12 mouse cellular contexts compared by ENCODE assay signal in genomic region chr2:165860447-165860846, GRCm38 (mm10). TPM values are rescaled to one million over a fixed set of nuclear protein-coding genes. Genes with fewer than 3 reads are reported as not detected.
DNase-seq lines count a peak whose midpoint lies in the region; ATAC-seq and TF ChIP-seq lines count a peak whose summit lies in the region.
"Had no signal": no experiment of that assay in that cellular context is flagged by ENCODE, and none has a peak within 500 bp of the region (broad histone marks: within the 10 kb centered on the region; RNA-seq: fewer than 3 reads in every experiment).

No protein-coding gene starts in this region.

- no peak for TF ChIP-seq EP300 in heart, postnatal 0 days (IDR thresholded peaks at IDR 0.05; ENCODE audit: low read depth)
- no peak for TF ChIP-seq EP300 in lung, postnatal 0 days (IDR thresholded peaks at IDR 0.05)

- no peak overlapping the region for H3K4me3 ChIP-seq in heart, postnatal 0 days (ENCODE audit: low read depth, low read length)
- no peak overlapping the region for H3K4me3 ChIP-seq in lung, postnatal 0 days (ENCODE audit: low read depth, low read length)
- H3K4me3 ChIP-seq in intestine, embryonic 15.5 days (replicated peaks): no peak overlapping the region
- no peak overlapping the region for H3K4me3 ChIP-seq in stomach, embryonic 14.5 days (ENCODE audit: low read depth, low read length)

- TF ChIP-seq CTCF in heart, postnatal 0 days (IDR thresholded peaks at IDR 0.05; ENCODE audit: low read depth): no peak
- no peak for TF ChIP-seq CTCF in lung, postnatal 0 days (IDR thresholded peaks at IDR 0.05)

- peaks cover 5% of the 10 kb centered on the region for H3K36me3 ChIP-seq in heart, postnatal 0 days (replicated peaks; ENCODE audit: control insufficient read depth, insufficient read depth, low read length)
- no peaks in the 10 kb centered on the region for H3K36me3 ChIP-seq in lung, postnatal 0 days (ENCODE audit: insufficient read depth, low read length)
- H3K36me3 ChIP-seq in intestine, embryonic 15.5 days: no peaks in the 10 kb centered on the region; the same call in 1 of the 2 replicates
- peaks cover 10% of the 10 kb centered on the region for H3K36me3 ChIP-seq in stomach, embryonic 14.5 days (ENCODE audit: control insufficient read depth, insufficient read depth, low read length)

- no peak for ATAC-seq in heart, postnatal 0 days (ENCODE audit: insufficient read depth, low read depth)
- ATAC-seq in lung, postnatal 0 days: no peak
- ATAC-seq in intestine, embryonic 15.5 days: no peak
- no peak for ATAC-seq in stomach, embryonic 14.5 days (ENCODE audit: insufficient number of reproducible peaks, insufficient read depth, low FRiP score, low read depth)

- peak overlapping the region; percentile 96 for H3K27ac ChIP-seq in heart, postnatal 0 days (ENCODE audit: low read depth)
- H3K27ac ChIP-seq in lung, postnatal 0 days (ENCODE audit: low read length): peak overlapping the region; percentile 96
- peak overlapping the region; percentile 97; the same call in 1 of the 2 replicates for H3K27ac ChIP-seq in intestine, embryonic 15.5 days
- H3K27ac ChIP-seq in stomach, embryonic 14.5 days (ENCODE audit: low read length): 0 out of 2 replicates have a peak overlapping the region, but pooled peaks have one; percentile 11

- no peaks in the 10 kb centered on the region for H3K27me3 ChIP-seq in heart, postnatal 0 days (ENCODE audit: control insufficient read depth, insufficient read depth, low read length)
- no peaks in the 10 kb centered on the region for H3K27me3 ChIP-seq in lung, postnatal 0 days (replicated peaks; ENCODE audit: insufficient read depth, low read length)
- no peaks in the 10 kb centered on the region for H3K27me3 ChIP-seq in intestine, embryonic 15.5 days (replicated peaks)
- no peaks in the 10 kb centered on the region for H3K27me3 ChIP-seq in stomach, embryonic 14.5 days (ENCODE audit: control insufficient read depth, insufficient read depth, low read length)

- H3K9me3 ChIP-seq in heart, postnatal 0 days (replicated peaks; ENCODE audit: control insufficient read depth, low read length): no peaks in the 10 kb centered on the region
- no peaks in the 10 kb centered on the region for H3K9me3 ChIP-seq in lung, postnatal 0 days (ENCODE audit: low read length)
- no peaks in the 10 kb centered on the region for H3K9me3 ChIP-seq in intestine, embryonic 15.5 days
- no peaks in the 10 kb centered on the region for H3K9me3 ChIP-seq in stomach, embryonic 14.5 days (ENCODE audit: control insufficient read depth, low read depth, low read length)

- WGBS in heart, postnatal 0 days: 95% methylated on average over 6 of the region's 6 CpGs
- WGBS in lung, postnatal 0 days: 96% methylated on average over 6 of the region's 6 CpGs
- 95% methylated on average over 6 of the region's 6 CpGs for WGBS in intestine, embryonic 15.5 days
- 95% methylated on average over 6 of the region's 6 CpGs for WGBS in stomach, embryonic 14.5 days

- peaks cover 46% of the 10 kb centered on the region for H3K4me1 ChIP-seq in heart, postnatal 0 days (ENCODE audit: control insufficient read depth, insufficient read depth)
- peaks cover 47% of the 10 kb centered on the region for H3K4me1 ChIP-seq in lung, postnatal 0 days (ENCODE audit: insufficient read depth, low read depth, low read length)
- peaks cover 58% of the 10 kb centered on the region for H3K4me1 ChIP-seq in intestine, embryonic 15.5 days (replicated peaks)
- peaks cover 46% of the 10 kb centered on the region for H3K4me1 ChIP-seq in stomach, embryonic 14.5 days (ENCODE audit: control insufficient read depth, insufficient read depth, low read length)

- no peak overlapping the region for H3K4me2 ChIP-seq in heart, postnatal 0 days (ENCODE audit: low read depth, low read length)
- H3K4me2 ChIP-seq in lung, postnatal 0 days (replicated peaks; ENCODE audit: low read depth, low read length): no peak overlapping the region
- no peak overlapping the region for H3K4me2 ChIP-seq in intestine, embryonic 15.5 days (replicated peaks)
- H3K4me2 ChIP-seq in stomach, embryonic 14.5 days (replicated peaks; ENCODE audit: low read depth, low read length): no peak overlapping the region

- no peak for DNase-seq in heart, postnatal 0 days (ENCODE audit: low spot score)
- no peak for DNase-seq in heart, adult 8-10 months (ENCODE audit: low spot score)
- DNase-seq in lung, postnatal 0 days (ENCODE audit: low spot score): no peak
- DNase-seq in lung, postnatal 4 days: no peak
- DNase-seq in ovary, postnatal 36 days (ENCODE audit: low spot score): no peak
- DNase-seq: adrenal gland, adult 8-10 months; cerebellum, adult 11-12 months; layer of hippocampus, postnatal 36 days; lung, postnatal 14 days; right cerebral cortex, postnatal 4 days had no signal

- no peak overlapping the region for H3K9ac ChIP-seq in heart, postnatal 0 days (replicated peaks; ENCODE audit: low read depth, low read length)
- no peak overlapping the region for H3K9ac ChIP-seq in lung, postnatal 0 days (replicated peaks; ENCODE audit: low read depth)
- H3K9ac ChIP-seq in intestine, embryonic 15.5 days: no peak overlapping the region
- no peak overlapping the region for H3K9ac ChIP-seq in stomach, embryonic 14.5 days (replicated peaks; ENCODE audit: low read depth, low read length)

RNA-seq across cellular contexts. Expression of gene Zmynd8, which starts 38.4 kb away (rescaled TPM):
- 19.2 and 48.1 TPM in 2 replicates for total RNA-seq in heart, postnatal 0 days (2014; rRNA removed; ENCODE audit: low replicate concordance)
- 35.3 and 35.4 TPM in 2 replicates for polyA plus RNA-seq in heart, postnatal 0 days (2015; fragmentation: Nextera tagmentation; extraction: Ambion mirVana)
- total RNA-seq in heart, adult 8-10 months (2022): 10 to 100 TPM; 35.5 to 60.5 (median 45.4) TPM
- 30.7 and 32.1 TPM in 2 replicates for polyA plus RNA-seq in lung, postnatal 0 days (2015; fragmentation: Nextera tagmentation; extraction: Ambion mirVana)
- polyA plus RNA-seq in intestine, embryonic 15.5 days (2015; fragmentation: Nextera tagmentation; extraction: Ambion mirVana): 64.7 and 66.2 TPM in 2 replicates
- 53.1 and 57.6 TPM in 2 replicates for polyA plus RNA-seq in stomach, embryonic 14.5 days (2014; fragmentation: Nextera tagmentation; extraction: Ambion mirVana)

Comparison
In these comparisons a context has a peak if more than half of its experiments do, and no peak if none do; other contexts are left out.
1. H3K27ac ChIP-seq: peak in every context shown above with its lines; median percentile 97 in intestine, embryonic 15.5 days; 96 in heart, postnatal 0 days; 96 in lung, postnatal 0 days; 11 in stomach, embryonic 14.5 days.